Mouse (Mus musculus) thymus, postnatal 14 days (tissue): ENCODE data around the gene Carf.
"Not testable (repeated sequence)": the region's sequence is repeated elsewhere in the genome, so short reads cannot be mapped to it uniquely, and the experiment has no call there.

Experiments used
- DNase-seq: peaks from one replicate; pipeline ENCODE4 v3.0.0; 2021

Carf gene

GRCm38 (mm10) chr1:60098024-60098781, at the start of gene Carf, which contains the start of gene Wdr12:
Gene Carf, plus strand, starts transcription at chr1:60098247.
Gene Wdr12, minus strand, starts transcription at chr1:60098645.
- DNase-seq = peak; percentile 98

GRCm38 (mm10) chr1:60054659-60055058, 43.4 kb upstream of the Carf start:
- DNase-seq = peak; percentile 44

GRCm38 (mm10) chr1:60056310-60056709, 41.7 kb upstream of the Carf start:
- no peak for DNase-seq

DNA sequence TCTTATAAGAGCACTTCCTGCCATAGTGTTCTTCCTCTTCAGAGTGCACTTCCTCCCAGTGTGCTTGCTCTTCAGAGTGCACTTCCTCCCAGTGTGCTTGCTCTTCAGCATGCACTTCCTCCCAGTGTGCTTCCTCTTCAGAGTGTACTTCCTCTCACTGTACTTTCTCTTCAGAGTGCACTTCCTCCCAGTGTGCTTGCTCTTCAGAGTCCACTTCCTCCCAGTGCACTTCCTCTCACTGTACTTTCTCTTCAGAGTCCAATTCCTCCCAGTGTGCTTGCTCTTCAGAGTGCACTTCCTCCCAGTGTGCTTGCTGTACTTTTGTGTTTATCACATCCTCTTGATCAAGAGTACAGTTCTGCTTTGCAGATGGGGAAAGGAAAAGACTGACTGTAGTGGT, 27.3 kb upstream of the Carf start:
- DNase-seq = not testable (repeated sequence)

- peak; percentile 61 for DNase-seq
These were observed 23.1 kb upstream of the Carf start for GRCm38 (mm10) chr1:60074935-60075334.

GRCm38 (mm10) chr1:60075590-60075989, 22.5 kb upstream of the Carf start:
- DNase-seq = peak; percentile 50

DNA sequence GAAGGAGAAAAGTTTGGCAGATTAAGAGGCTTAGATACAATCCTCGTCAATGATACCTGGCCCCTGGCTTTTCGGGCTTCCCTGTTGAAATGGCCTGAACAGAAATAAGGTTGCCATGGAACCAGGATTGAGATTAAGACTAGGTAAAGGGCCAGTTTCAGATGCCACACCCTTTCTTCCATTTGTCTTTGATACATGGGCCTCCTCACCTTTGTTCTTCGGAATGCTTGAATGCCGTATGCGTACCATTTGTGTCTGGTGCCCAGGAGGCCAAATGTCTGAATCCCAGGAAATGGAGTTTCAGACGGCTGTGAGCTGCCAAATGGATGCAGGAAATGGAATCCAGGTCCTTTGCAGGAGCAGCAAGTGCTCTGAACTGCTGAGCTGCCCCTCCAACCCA, 21.6 kb upstream of the Carf start:
- no peak for DNase-seq

DNA sequence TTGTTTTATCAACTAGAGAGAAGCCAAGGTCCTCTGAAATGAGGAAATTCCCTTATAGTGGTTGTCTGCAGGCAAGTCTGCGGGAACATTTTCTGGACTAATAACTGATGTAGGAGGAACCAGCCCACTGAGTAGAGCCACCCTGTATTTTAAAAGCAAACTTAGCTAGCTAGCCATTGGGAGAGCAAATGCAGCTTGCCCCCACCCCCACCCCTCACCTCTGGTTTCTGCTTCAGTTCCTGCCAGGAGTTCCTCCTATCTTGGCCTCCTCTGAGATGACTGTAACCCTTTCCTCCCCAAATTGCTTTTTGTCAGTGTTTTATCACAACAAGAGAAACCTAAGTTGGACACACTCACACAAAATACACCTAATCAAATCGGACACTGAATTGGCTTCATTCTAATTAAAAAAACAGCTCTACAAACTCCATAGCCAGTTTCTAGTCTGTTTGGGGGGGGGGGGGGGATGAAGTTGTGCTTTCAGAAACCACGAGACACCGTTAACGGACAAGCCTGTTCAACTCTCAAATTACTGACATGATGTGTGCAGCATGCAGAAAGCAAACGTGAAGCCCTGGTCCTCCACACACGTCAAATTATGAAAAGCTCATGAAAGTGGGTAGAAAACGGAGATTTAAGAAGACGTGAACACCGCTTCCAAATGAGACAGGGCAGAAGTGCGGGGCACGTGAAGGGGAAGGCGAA, 1.3 kb upstream of the Carf start:
- DNase-seq = peak; percentile 36

GRCm38 (mm10) chr1:60097277-60098023, 597 bp upstream of the Carf start:
- DNase-seq = peak; percentile 73

DNA sequence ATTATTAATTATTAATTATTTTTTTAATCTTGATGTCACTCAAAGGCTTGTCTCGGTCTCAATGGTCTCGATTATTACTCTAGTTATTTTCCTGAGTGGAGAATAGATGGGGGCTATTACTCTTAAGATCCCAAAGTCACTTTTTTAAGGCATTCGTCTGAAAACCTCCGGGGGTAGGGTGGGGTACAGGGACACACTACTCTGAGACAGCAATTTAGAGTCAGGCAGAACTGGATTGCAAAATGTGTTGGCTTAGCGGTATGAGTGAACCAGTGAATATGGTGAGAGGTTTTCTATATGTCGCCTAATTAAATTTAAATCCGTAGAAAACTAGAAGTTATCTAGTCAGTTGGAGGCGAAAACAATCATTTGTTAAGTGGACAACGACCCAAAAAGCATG, 792 bp downstream of the Carf start:
- peak; percentile 33 for DNase-seq

DNA sequence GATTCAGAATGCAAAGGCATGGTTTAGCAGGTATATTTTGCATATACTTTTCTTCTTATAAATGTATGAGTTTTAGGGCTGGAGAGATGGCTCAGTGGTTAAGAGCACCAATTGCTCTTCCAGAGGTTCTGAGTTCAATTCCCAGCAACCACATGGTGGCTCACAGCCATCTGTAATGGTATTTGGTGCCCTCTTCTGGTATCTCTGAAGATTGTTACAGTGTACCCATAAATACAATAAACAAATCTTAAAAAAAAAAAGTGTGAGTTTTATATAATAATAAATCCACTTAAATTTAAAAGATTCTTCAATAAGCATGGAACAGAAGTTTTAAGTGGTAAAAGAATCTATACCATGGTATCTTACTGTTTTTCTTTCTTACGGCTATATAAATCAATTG, 6.5 kb downstream of the Carf start:
- DNase-seq = no peak

DNA sequence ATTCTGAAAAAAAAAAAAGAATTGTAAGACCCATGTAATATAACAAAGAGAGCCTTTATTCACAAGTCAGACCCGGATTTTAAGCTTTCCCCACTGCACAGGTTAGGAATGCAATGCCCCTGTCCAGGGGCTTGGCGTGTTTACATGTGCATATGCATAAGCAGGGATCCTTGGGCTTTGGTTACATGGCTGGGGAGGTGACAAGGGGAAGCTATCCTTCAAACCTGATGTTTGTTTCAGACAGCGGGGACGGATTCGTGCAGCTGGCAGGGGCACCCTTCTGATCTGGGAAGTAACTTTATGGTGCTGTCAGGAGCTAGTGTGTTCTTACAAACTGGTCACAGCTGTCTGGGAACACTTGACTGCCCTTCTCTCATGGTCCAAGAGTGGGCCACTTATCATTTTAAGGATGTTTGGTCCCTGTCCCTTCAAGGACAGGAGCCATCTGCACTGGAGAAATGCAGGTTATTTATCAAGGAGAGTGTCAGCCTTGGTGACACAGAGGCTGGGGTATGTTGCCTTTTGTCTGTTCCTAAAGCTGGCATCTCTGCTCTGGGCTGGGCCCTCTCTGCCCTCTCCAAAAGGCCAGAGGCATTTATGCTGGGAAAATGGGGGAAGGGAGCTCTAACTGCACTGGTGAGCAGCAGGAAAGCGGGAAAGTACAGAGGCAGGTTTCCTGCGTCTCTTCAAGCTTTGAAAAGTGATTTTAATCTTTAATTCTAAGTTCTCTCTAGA, 19.8 kb downstream of the Carf start:
- DNase-seq = no peak

GRCm38 (mm10) chr1:60137346-60137745, 39.3 kb downstream of the Carf start:
- DNase-seq = no peak

DNA sequence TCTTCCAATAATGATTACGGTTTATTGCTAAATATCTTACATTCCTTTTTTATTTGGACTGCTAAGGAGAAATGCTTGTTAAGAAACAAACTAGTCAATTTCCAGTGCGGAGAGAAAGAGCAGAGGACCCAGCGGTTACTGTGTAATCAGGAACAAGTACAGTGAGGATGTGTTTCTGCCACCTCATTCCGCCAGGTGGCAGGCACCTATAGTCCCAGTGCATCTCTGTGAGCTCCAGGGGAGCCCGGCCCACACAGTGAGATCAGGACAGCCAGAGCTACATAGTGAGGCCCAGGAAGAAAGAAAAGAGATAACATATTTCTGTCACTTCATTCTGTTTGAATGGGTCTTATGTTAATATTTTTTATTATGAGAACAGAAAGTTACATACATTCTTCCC, 54.7 kb downstream of the Carf start:
- no peak for DNase-seq

GRCm38 (mm10) chr1:60156651-60157050, 58.6 kb downstream of the Carf start:
- DNase-seq = no peak

DNA sequence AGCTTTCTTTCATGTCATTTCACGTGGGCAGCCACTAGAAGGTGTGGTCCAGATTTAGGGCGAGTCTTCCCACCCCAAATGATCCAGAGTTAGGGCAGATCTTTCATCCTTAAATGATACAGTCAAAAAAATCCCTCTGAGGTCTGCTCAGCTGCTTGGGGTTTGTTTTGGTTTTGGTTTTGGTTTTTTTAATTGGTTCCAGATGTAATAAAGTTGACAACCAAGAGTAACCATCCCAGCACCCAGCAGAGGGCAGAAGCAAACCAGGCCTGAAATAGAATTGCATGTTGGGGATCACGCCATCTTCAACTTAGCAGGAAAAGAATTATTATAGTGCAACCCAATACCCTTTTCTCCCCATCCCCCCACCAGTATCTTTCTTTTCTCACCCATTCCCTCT, 60.4 kb downstream of the Carf start:
- DNase-seq = peak; percentile 63

DNA sequence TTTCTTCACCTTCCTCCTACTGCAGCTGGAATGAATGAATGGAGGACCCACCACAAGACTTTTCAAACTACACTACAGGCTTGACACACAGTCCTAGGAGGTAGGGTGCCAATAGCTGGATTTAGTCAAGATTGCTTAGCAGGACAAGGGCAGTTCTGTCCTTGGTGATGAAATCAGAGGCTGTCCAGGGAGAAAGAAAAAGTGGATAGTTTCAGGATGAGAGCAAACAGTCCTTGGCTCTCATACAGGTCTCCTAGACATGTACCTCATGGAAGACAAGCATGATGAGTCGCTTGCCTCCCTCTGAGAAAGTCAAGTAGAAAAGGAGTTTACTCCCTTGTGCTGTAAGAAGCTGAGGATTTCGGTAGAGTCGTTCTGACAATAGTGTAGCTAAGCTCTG, 65.6 kb downstream of the Carf start:
- no peak for DNase-seq

GRCm38 (mm10) chr1:60169626-60170025, 71.6 kb downstream of the Carf start:
- DNase-seq = no peak

DNA sequence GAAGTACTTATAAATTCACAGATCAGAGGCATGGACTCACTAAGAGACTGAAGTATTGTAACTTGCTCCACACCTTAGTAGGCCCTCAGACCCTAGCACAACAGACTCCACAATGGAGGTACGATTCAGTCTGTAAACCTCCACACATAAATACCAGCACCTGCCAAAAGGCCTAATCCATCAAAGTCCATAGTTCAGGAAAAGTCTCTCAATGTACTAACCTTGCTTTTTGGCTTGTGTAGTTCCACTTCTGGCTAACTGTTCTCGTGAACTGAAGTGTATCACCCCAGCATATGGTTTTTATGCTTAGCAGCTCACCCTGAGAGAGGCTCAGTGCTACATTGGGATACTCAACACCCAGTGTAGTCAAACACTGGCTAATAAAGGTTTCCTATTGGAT, 72.2 kb downstream of the Carf start:
- DNase-seq = no peak

GRCm38 (mm10) chr1:60173119-60173518, 75.1 kb downstream of the Carf start:
- DNase-seq = no peak

DNA sequence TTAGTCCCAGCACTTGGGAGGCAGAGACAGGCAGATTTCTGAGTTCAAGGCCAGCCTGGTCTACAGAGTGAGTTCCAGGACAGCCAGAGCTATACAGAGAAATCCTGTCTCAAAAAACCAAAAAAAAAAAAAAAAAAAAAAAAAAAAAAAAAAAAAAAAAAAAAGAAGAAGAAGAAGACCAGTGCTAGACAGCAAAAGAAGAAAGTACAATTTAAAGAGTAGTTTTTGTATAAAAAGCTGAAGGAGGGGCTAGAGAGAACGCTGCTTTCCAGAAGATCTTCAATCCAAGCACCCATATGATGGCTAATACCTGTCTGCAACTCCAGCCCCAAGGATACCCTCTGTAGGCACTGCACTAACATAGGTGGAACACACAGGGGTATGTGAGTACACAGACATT, 79.8 kb downstream of the Carf start:
- DNase-seq = not testable (repeated sequence)

GRCm38 (mm10) chr1:60179376-60179775, 81.3 kb downstream of the Carf start:
- DNase-seq = no peak
